ENCODE assay signal across 26 mouse cellular contexts in genomic region chr4:66390480-66390879, GRCm38 (mm10). TPM values are rescaled to one million over a fixed set of nuclear protein-coding genes. Genes with fewer than 3 reads are reported as not detected.
A peak's percentile ranks its signal among the peaks of the same experiment; 100 is the strongest.
DNase-seq lines count a peak whose midpoint lies in the region; ATAC-seq and TF ChIP-seq lines count a peak whose summit lies in the region.
"Had no signal": no experiment of that assay in that cellular context is flagged by ENCODE, and none has a peak within 500 bp of the region (broad histone marks: within the 10 kb centered on the region; RNA-seq: fewer than 3 reads in every experiment).

No protein-coding gene starts in this region.

- no peak overlapping the region for H3K4me2 ChIP-seq in forebrain, embryonic 14.5 days (ENCODE audit: low read length)
- H3K4me2 ChIP-seq in forebrain, embryonic 12.5 days: no peak overlapping the region
- H3K4me2 ChIP-seq in midbrain, embryonic 13.5 days (replicated peaks): no peak overlapping the region
- H3K4me2 ChIP-seq in midbrain, postnatal 0 days (ENCODE audit: low read depth, low read length, poor library complexity, severe bottlenecking): no peak overlapping the region
- H3K4me2 ChIP-seq in embryonic facial prominence, embryonic 13.5 days: no peak overlapping the region
- H3K4me2 ChIP-seq in embryonic facial prominence, embryonic 15.5 days (replicated peaks): no peak overlapping the region
- H3K4me2 ChIP-seq: heart, embryonic 11.5 days; hindbrain, embryonic 13.5 days; intestine, embryonic 15.5 days had no signal

- no peaks in the 10 kb centered on the region for H3K4me1 ChIP-seq in forebrain, embryonic 14.5 days (ENCODE audit: control insufficient read depth, insufficient read depth, low read length)
- peaks cover 11% of the 10 kb centered on the region for H3K4me1 ChIP-seq in forebrain, embryonic 12.5 days
- peaks cover 12% of the 10 kb centered on the region for H3K4me1 ChIP-seq in midbrain, embryonic 13.5 days (replicated peaks)
- H3K4me1 ChIP-seq in midbrain, postnatal 0 days (ENCODE audit: insufficient read depth, low read length): no peaks in the 10 kb centered on the region
- H3K4me1 ChIP-seq in embryonic facial prominence, embryonic 13.5 days: peaks cover 17% of the 10 kb centered on the region
- H3K4me1 ChIP-seq in embryonic facial prominence, embryonic 15.5 days: no peaks in the 10 kb centered on the region
- H3K4me1 ChIP-seq: intestine, embryonic 15.5 days had no signal

- no peaks in the 10 kb centered on the region for H3K36me3 ChIP-seq in forebrain, embryonic 14.5 days (ENCODE audit: control insufficient read depth, insufficient read depth, low read length)
- no peaks in the 10 kb centered on the region for H3K36me3 ChIP-seq in forebrain, embryonic 12.5 days (replicated peaks)
- H3K36me3 ChIP-seq in midbrain, embryonic 13.5 days: no peaks in the 10 kb centered on the region
- no peaks in the 10 kb centered on the region for H3K36me3 ChIP-seq in midbrain, postnatal 0 days (ENCODE audit: insufficient read depth, low read length)
- no peaks in the 10 kb centered on the region for H3K36me3 ChIP-seq in embryonic facial prominence, embryonic 13.5 days
- H3K36me3 ChIP-seq in embryonic facial prominence, embryonic 15.5 days: no peaks in the 10 kb centered on the region
- H3K36me3 ChIP-seq: hindbrain, embryonic 10.5 days; hindbrain, embryonic 13.5 days; intestine, embryonic 15.5 days had no signal

- H3K27me3 ChIP-seq in forebrain, embryonic 14.5 days (replicated peaks; ENCODE audit: control insufficient read depth, insufficient read depth, low read length): no peaks in the 10 kb centered on the region
- no peaks in the 10 kb centered on the region for H3K27me3 ChIP-seq in forebrain, embryonic 12.5 days
- H3K27me3 ChIP-seq in midbrain, embryonic 13.5 days: no peaks in the 10 kb centered on the region
- H3K27me3 ChIP-seq in midbrain, postnatal 0 days (ENCODE audit: insufficient read depth, low read length): no peaks in the 10 kb centered on the region
- H3K27me3 ChIP-seq in embryonic facial prominence, embryonic 13.5 days: no peaks in the 10 kb centered on the region
- no peaks in the 10 kb centered on the region for H3K27me3 ChIP-seq in embryonic facial prominence, embryonic 15.5 days
- H3K27me3 ChIP-seq: hindbrain, embryonic 13.5 days; intestine, embryonic 15.5 days had no signal

- no peak overlapping the region for H3K27ac ChIP-seq in forebrain, embryonic 14.5 days (ENCODE audit: low read depth, low read length)
- no peak overlapping the region for H3K27ac ChIP-seq in forebrain, embryonic 12.5 days
- H3K27ac ChIP-seq in midbrain, embryonic 13.5 days: no peak overlapping the region
- H3K27ac ChIP-seq in midbrain, postnatal 0 days (ENCODE audit: low read depth, low read length): no peak overlapping the region
- peak overlapping the region; percentile 64 for H3K27ac ChIP-seq in embryonic facial prominence, embryonic 13.5 days
- H3K27ac ChIP-seq in embryonic facial prominence, embryonic 15.5 days (replicated peaks): no peak overlapping the region
- H3K27ac ChIP-seq: gastrocnemius, adult 2 months; hindbrain, embryonic 10.5 days; hindbrain, embryonic 13.5 days; intestine, embryonic 15.5 days had no signal

- no peak overlapping the region for H3K9ac ChIP-seq in forebrain, embryonic 14.5 days (ENCODE audit: low read length)
- H3K9ac ChIP-seq in forebrain, embryonic 12.5 days: no peak overlapping the region
- H3K9ac ChIP-seq in midbrain, embryonic 13.5 days (replicated peaks): no peak overlapping the region
- no peak overlapping the region; the same call in 1 of the 2 replicates for H3K9ac ChIP-seq in midbrain, postnatal 0 days (replicated peaks; ENCODE audit: low read length, poor library complexity, severe bottlenecking)
- no peak overlapping the region for H3K9ac ChIP-seq in embryonic facial prominence, embryonic 13.5 days
- H3K9ac ChIP-seq in embryonic facial prominence, embryonic 15.5 days: no peak overlapping the region
- H3K9ac ChIP-seq: forebrain, postnatal 0 days; hindbrain, embryonic 13.5 days; intestine, embryonic 15.5 days had no signal

- 8% methylated on average over 4 of the region's 4 CpGs for WGBS in forebrain, embryonic 14.5 days
- WGBS in forebrain, embryonic 12.5 days: 6% methylated on average over 4 of the region's 4 CpGs
- 3% methylated on average over 4 of the region's 4 CpGs for WGBS in midbrain, embryonic 13.5 days
- 14% methylated on average over 4 of the region's 4 CpGs for WGBS in midbrain, postnatal 0 days
- WGBS in embryonic facial prominence, embryonic 13.5 days: 12% methylated on average over 4 of the region's 4 CpGs
- 24% methylated on average over 4 of the region's 4 CpGs for WGBS in embryonic facial prominence, embryonic 15.5 days

- H3K4me3 ChIP-seq in forebrain, embryonic 14.5 days (ENCODE audit: low read depth, low read length): no peak overlapping the region
- no peak overlapping the region for H3K4me3 ChIP-seq in forebrain, embryonic 12.5 days (replicated peaks)
- no peak overlapping the region for H3K4me3 ChIP-seq in midbrain, embryonic 13.5 days (replicated peaks)
- no peak overlapping the region for H3K4me3 ChIP-seq in midbrain, postnatal 0 days (ENCODE audit: low read depth, low read length)
- no peak overlapping the region for H3K4me3 ChIP-seq in embryonic facial prominence, embryonic 13.5 days
- no peak overlapping the region for H3K4me3 ChIP-seq in embryonic facial prominence, embryonic 15.5 days (replicated peaks)
- H3K4me3 ChIP-seq: gastrocnemius, adult 2 months; hindbrain, embryonic 10.5 days; hindbrain, embryonic 13.5 days; intestine, embryonic 15.5 days had no signal

- no peaks in the 10 kb centered on the region for H3K9me3 ChIP-seq in forebrain, embryonic 14.5 days (replicated peaks; ENCODE audit: control insufficient read depth, low read length)
- H3K9me3 ChIP-seq in forebrain, embryonic 12.5 days: no peaks in the 10 kb centered on the region
- H3K9me3 ChIP-seq in midbrain, embryonic 13.5 days: no peaks in the 10 kb centered on the region
- no peaks in the 10 kb centered on the region for H3K9me3 ChIP-seq in midbrain, postnatal 0 days (ENCODE audit: low read length)
- H3K9me3 ChIP-seq in embryonic facial prominence, embryonic 13.5 days: no peaks in the 10 kb centered on the region
- H3K9me3 ChIP-seq in embryonic facial prominence, embryonic 15.5 days (replicated peaks): no peaks in the 10 kb centered on the region
- H3K9me3 ChIP-seq: hindbrain, embryonic 10.5 days; hindbrain, embryonic 13.5 days; intestine, embryonic 15.5 days had no signal

- DNase-seq in forebrain, embryonic 14.5 days (ENCODE audit: low spot score): no peak
- DNase-seq in midbrain, postnatal 0 days (ENCODE audit: low spot score): no peak
- DNase-seq in right cerebral cortex, postnatal 10 days (ENCODE audit: low spot score in 2 of 2): no peak
- DNase-seq in retina, embryonic 14.5 days (ENCODE audit: low spot score): no peak
- DNase-seq: adrenal gland, adult 8-10 months; adrenal gland, postnatal 25 days; cerebellum, adult 11-12 months; cerebellum, adult 9-10 months; cerebellum, postnatal 14 days; forebrain, postnatal 0 days; gastrocnemius, adult 2 months; gastrocnemius, postnatal 14 days; heart, adult 11 months; heart, postnatal 36 days had no signal

- no peak for TF ChIP-seq CTCF in midbrain, postnatal 0 days (IDR thresholded peaks at IDR 0.05)

- ATAC-seq in forebrain, embryonic 14.5 days: 0 out of 2 replicates have a peak, but pooled peaks have one; percentile 26
- ATAC-seq in forebrain, embryonic 12.5 days (ENCODE audit: low FRiP score): no peak
- 0 out of 2 replicates have a peak, but pooled peaks have one; percentile 40 for ATAC-seq in midbrain, embryonic 13.5 days
- ATAC-seq in midbrain, postnatal 0 days (ENCODE audit: low FRiP score): no peak
- ATAC-seq in embryonic facial prominence, embryonic 13.5 days (ENCODE audit: insufficient number of reproducible peaks, insufficient read depth, low FRiP score, low TSS enrichment, low read depth): 0 out of 2 replicates have a peak, but pooled peaks have one; percentile 62
- peak; percentile 39; the same call in 1 of the 2 replicates for ATAC-seq in embryonic facial prominence, embryonic 15.5 days (ENCODE audit: insufficient number of reproducible peaks, low FRiP score, low TSS enrichment, low read depth)
- ATAC-seq: CD4-positive, CD25-positive, alpha-beta regulatory T cell, adult 4 months; forebrain, postnatal 0 days; hindbrain, embryonic 16.5 days; intestine, embryonic 15.5 days had no signal

RNA-seq across cellular contexts. Expression of gene Astn2, which starts 13.9 kb away (rescaled TPM):
- 0.42 and 0.49 TPM in 2 replicates for polyA plus RNA-seq in forebrain, embryonic 14.5 days (2014; fragmentation: Nextera tagmentation; extraction: Ambion mirVana)
- polyA plus RNA-seq in forebrain, embryonic 12.5 days (2016; fragmentation: Nextera tagmentation; extraction: Ambion mirVana): 1.7 and 1.9 TPM in 2 replicates
- 2.2 and 3.0 TPM in 2 replicates for polyA plus RNA-seq in midbrain, embryonic 13.5 days (2015; fragmentation: Nextera tagmentation; extraction: Ambion mirVana)
- 34.9 and 40.8 TPM in 2 replicates for total RNA-seq in midbrain, postnatal 0 days (2014; rRNA removed)
- polyA plus RNA-seq in midbrain, postnatal 0 days (2015; fragmentation: Nextera tagmentation; extraction: Ambion mirVana): 1.4 and 2.5 TPM in 2 replicates
- 1.1 and 1.3 TPM in 2 replicates for polyA plus RNA-seq in embryonic facial prominence, embryonic 13.5 days (2015; fragmentation: Nextera tagmentation; extraction: Ambion mirVana)
- polyA plus RNA-seq in embryonic facial prominence, embryonic 15.5 days (2015; fragmentation: Nextera tagmentation; extraction: Ambion mirVana): 1.6 TPM in 2 replicates
- total RNA-seq: MEL had no signal
- polyA plus RNA-seq: C2C12; CD4-positive, CD25-positive, alpha-beta regulatory T cell, adult 4 months had no signal

Comparison
In these comparisons a context has a peak if more than half of its experiments do, and no peak if none do; other contexts are left out.
1. ATAC-seq: peak in forebrain, embryonic 14.5 days (single experiment), midbrain, embryonic 13.5 days (single experiment), embryonic facial prominence, embryonic 13.5 days (single experiment) and embryonic facial prominence, embryonic 15.5 days (single experiment); none in forebrain, embryonic 12.5 days (single experiment) and midbrain, postnatal 0 days (single experiment).